Mouse (Mus musculus) megakaryocyte-erythroid progenitor cell, adult 5-6 weeks (primary cell): ENCODE measurements around the gene Vmn1r116. TPM values are rescaled to one million over a fixed set of nuclear protein-coding genes. Genes with fewer than 3 reads are reported as not detected.
"Not testable (repeated sequence)": the region's sequence is repeated elsewhere in the genome, so short reads cannot be mapped to it uniquely, and the experiment has no call there.

Experiments used
- ATAC-seq: replicated peaks from 2 replicates; pipeline ENCODE4 v1.8.0; 2016; ENCODE audit warnings: mild to moderate bottlenecking, inconsistent platforms; ENCODE audit not compliant: severe bottlenecking, poor library complexity, low FRiP score, low TSS enrichment
- total RNA-seq, 2 experiments: library from RNA; stranded (forward) in 1 of 2; stranded (reverse) in 1 of 2; fragments of 200-1000, 215-1000 nt in 1 of 2; fragments of >200 nt in 1 of 2; fragmentation: Nextera tagmentation in 1 of 2; gene quantifications; 2 replicates each; pipeline ENCODE4 v1.2.3; 2014 to 2017

The Vmn1r116 gene
- not detected in 2 replicates for total RNA-seq (2014; fragmentation: Nextera tagmentation)
- total RNA-seq (2017): not detected in 2 replicates

DNA sequence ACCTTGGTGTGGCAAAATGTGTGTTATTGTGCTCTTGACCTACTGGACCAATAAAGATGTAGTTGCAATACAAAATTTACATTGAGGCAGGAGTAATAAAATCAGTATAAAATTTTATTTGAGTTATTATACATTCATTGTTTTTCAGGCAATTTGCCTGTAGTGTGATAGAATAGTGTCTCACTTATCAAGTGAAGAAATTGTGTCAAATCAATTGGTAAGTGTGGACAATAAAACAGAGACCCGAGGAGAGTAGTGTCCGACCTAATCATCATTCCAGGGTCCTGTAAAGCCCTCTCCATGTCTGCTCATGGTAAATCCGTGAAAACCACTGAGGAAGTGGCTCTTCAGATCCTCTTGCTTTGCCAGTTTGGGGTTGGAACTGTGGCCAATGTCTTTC lies at the start of gene Vmn1r116:
Vmn1r116 (plus strand) TSS at position 301 of the 400 bp plus-strand sequence.
- not testable (repeated sequence) for ATAC-seq

DNA sequence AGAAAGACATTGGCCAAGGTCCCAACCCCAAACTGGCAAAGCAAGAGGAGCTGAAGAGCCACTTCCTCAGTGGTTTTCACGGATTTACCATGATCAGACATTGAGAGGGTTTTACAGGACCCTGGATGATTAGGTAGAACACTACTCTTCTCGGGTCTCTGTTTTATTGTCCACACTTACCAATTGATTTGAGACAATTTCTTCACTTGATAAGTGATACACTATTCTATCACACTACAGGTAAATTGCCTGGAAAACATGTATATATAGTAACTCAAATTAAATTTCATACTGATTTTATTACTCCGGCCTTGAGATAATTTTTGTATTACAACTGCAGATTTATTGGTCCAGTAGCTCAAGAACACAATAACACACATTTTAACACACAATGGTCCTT lies 27.2 kb upstream of the Vmn1r116 start, which contains the start of gene Vmn1r115:
Vmn1r115 (minus strand) TSS at position 101 of the 400 bp plus-strand sequence.
- ATAC-seq: not testable (repeated sequence)

DNA sequence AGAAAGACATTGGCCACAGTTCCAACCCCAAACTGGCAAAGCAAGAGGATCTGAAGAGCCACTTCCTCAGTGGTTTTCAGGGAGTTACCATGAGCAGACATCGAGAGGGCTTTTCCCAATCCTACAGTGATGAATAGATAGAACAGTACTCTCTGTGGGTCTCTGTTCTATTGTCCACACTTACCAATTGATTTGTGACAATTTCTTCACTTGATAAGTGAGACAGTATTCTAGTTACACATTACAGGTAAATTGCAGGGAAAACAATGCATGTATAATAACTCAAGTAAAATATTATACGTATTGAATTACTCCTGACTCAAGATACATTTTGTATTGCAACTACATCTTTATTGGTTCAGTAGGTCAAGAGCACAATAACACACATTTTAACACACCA lies 12.0 kb downstream of the Vmn1r116 start, which contains the start of gene Vmn1r117:
Vmn1r117 (minus strand) TSS at position 101 of the 400 bp plus-strand sequence.
- ATAC-seq: not testable (repeated sequence)

DNA sequence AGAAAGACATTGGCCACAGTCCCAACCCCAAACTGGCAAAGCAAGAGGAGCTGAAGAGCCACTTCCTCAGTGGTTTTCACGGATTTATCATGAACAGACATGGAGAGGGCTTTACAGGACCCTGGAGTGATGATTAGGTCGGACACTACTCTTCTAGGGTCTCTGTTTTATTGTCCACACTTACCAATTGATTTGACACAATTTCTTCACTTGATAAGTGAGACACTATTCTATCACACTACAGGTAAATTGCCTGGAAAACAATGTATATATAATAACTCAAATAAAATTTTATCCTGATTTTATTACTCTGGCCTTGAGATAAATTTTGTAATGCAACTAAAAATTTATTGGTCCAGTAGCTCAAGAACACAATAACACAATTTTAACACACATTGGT lies 40.2 kb downstream of the Vmn1r116 start, which contains the start of gene Vmn1r118:
Vmn1r118 (minus strand) TSS at position 101 of the 400 bp plus-strand sequence.
- ATAC-seq: not testable (repeated sequence)

Other genes with a start within 250 kb of the Vmn1r116 start
- not detected in 2 replicates for gene Vmn1r107, start 203.3 kb upstream of the Vmn1r116 start, total RNA-seq (2014; fragmentation: Nextera tagmentation)
- not detected in 2 replicates for gene Vmn1r107, start 203.3 kb upstream of the Vmn1r116 start, total RNA-seq (2017)
- not detected in 2 replicates for gene Vmn1r111, start 169.0 kb upstream of the Vmn1r116 start, total RNA-seq (2014; fragmentation: Nextera tagmentation)
- not detected in 2 replicates for gene Vmn1r111, start 169.0 kb upstream of the Vmn1r116 start, total RNA-seq (2017)
- gene Gm10668, start 141.6 kb upstream of the Vmn1r116 start, total RNA-seq (2014; fragmentation: Nextera tagmentation): not detected in 2 replicates
- not detected in 2 replicates for gene Gm10668, start 141.6 kb upstream of the Vmn1r116 start, total RNA-seq (2017)
- gene Vmn1r112, start 101.1 kb upstream of the Vmn1r116 start, total RNA-seq (2014; fragmentation: Nextera tagmentation): not detected in 2 replicates
- not detected in 2 replicates for gene Vmn1r112, start 101.1 kb upstream of the Vmn1r116 start, total RNA-seq (2017)
- not detected in 2 replicates for gene Vmn1r113, start 85.0 kb upstream of the Vmn1r116 start, total RNA-seq (2014; fragmentation: Nextera tagmentation)
- not detected in 2 replicates for gene Vmn1r113, start 85.0 kb upstream of the Vmn1r116 start, total RNA-seq (2017)
- gene Vmn1r114, start 60.1 kb upstream of the Vmn1r116 start, total RNA-seq (2014; fragmentation: Nextera tagmentation): not detected in 2 replicates
- gene Vmn1r114, start 60.1 kb upstream of the Vmn1r116 start, total RNA-seq (2017): not detected in 2 replicates
- gene Vmn1r115, start 27.3 kb upstream of the Vmn1r116 start, total RNA-seq (2014; fragmentation: Nextera tagmentation): not detected in 2 replicates
- not detected in 2 replicates for gene Vmn1r115, start 27.3 kb upstream of the Vmn1r116 start, total RNA-seq (2017)
- gene Vmn1r117, start 11.9 kb downstream of the Vmn1r116 start, total RNA-seq (2014; fragmentation: Nextera tagmentation): not detected in 2 replicates
- not detected in 2 replicates for gene Vmn1r117, start 11.9 kb downstream of the Vmn1r116 start, total RNA-seq (2017)
- not detected in 2 replicates for gene Vmn1r118, start 40.1 kb downstream of the Vmn1r116 start, total RNA-seq (2014; fragmentation: Nextera tagmentation)
- not detected in 2 replicates for gene Vmn1r118, start 40.1 kb downstream of the Vmn1r116 start, total RNA-seq (2017)
- not detected in 2 replicates for gene Vmn1r119, start 140.2 kb downstream of the Vmn1r116 start, total RNA-seq (2014; fragmentation: Nextera tagmentation)
- not detected in 2 replicates for gene Vmn1r119, start 140.2 kb downstream of the Vmn1r116 start, total RNA-seq (2017)
- not detected in 2 replicates for gene Vmn1r120, start 181.5 kb downstream of the Vmn1r116 start, total RNA-seq (2014; fragmentation: Nextera tagmentation)
- not detected in 2 replicates for gene Vmn1r120, start 181.5 kb downstream of the Vmn1r116 start, total RNA-seq (2017)
- not detected in 2 replicates for gene Vmn1r121, start 226.3 kb downstream of the Vmn1r116 start, total RNA-seq (2014; fragmentation: Nextera tagmentation)
- not detected in 2 replicates for gene Vmn1r121, start 226.3 kb downstream of the Vmn1r116 start, total RNA-seq (2017)